Comparison of ENCODE assay signal across 30 mouse cellular contexts in the genomic region with DNA sequence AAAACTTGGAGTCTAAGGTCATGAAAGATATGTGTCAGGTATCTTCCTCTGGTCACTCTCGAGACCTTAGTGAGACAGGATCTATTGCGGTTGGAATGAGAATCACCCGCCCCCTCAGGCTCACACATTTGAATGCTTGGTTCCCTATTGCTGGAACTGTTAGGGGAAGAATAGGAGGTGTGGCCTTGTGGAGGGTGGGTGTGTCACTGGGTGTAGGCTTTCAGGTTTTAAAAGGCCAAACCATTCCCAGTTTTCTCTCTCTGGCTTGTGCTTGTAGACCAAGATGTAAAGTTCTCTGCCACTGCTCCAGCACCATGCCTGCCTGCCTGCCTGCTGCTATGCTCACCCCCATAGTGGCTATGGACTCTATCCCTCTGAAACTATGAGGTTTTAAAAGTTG. TPM values are rescaled to one million over a fixed set of nuclear protein-coding genes. Genes with fewer than 3 reads are reported as not detected.
"Had no signal": no experiment of that assay in that cellular context is flagged by ENCODE, and none has a peak within 500 bp of the region (broad histone marks: within the 10 kb centered on the region; RNA-seq: fewer than 3 reads in every experiment).

No protein-coding gene starts in this region.

- H3K27me3 ChIP-seq: limb, embryonic 12.5 days; limb, embryonic 15.5 days; liver, embryonic 15.5 days; midbrain, embryonic 15.5 days; neural tube, embryonic 12.5 days; neural tube, embryonic 15.5 days had no signal

- H3K27ac ChIP-seq: limb, embryonic 12.5 days; limb, embryonic 15.5 days; liver, embryonic 15.5 days; midbrain, embryonic 15.5 days; neural tube, embryonic 12.5 days; neural tube, embryonic 15.5 days; stomach, postnatal 0 days had no signal

- ATAC-seq: midbrain, embryonic 15.5 days had no signal

- H3K36me3 ChIP-seq: limb, embryonic 12.5 days; limb, embryonic 15.5 days; liver, embryonic 15.5 days; midbrain, embryonic 15.5 days; neural tube, embryonic 12.5 days; neural tube, embryonic 15.5 days had no signal

- H3K9ac ChIP-seq: limb, embryonic 12.5 days; limb, embryonic 15.5 days; liver, embryonic 15.5 days; midbrain, embryonic 15.5 days; neural tube, embryonic 12.5 days; neural tube, embryonic 15.5 days had no signal

- DNase-seq: kidney, postnatal 14 days; kidney, postnatal 4 days; left cerebral cortex, postnatal 4 days; lung, adult 2 months; lung, postnatal 14 days; lung, postnatal 4 days; right cerebral cortex, adult 18-20 months; right cerebral cortex, postnatal 14 days; right cerebral cortex, postnatal 4 days; thymus, adult 2 months; thymus, postnatal 14 days; thymus, postnatal 4 days had no signal

- H3K4me3 ChIP-seq: limb, embryonic 12.5 days; limb, embryonic 15.5 days; liver, embryonic 15.5 days; midbrain, embryonic 15.5 days; neural tube, embryonic 12.5 days; neural tube, embryonic 15.5 days had no signal

- H3K4me1 ChIP-seq: limb, embryonic 15.5 days; liver, embryonic 15.5 days; midbrain, embryonic 15.5 days; neural tube, embryonic 12.5 days; neural tube, embryonic 15.5 days had no signal

- H3K4me2 ChIP-seq: limb, embryonic 12.5 days; limb, embryonic 15.5 days; liver, embryonic 11.5 days; liver, embryonic 15.5 days; midbrain, embryonic 11.5 days; midbrain, embryonic 15.5 days; neural tube, embryonic 12.5 days; neural tube, embryonic 15.5 days had no signal

- H3K9me3 ChIP-seq: limb, embryonic 15.5 days; liver, embryonic 15.5 days; midbrain, embryonic 15.5 days; neural tube, embryonic 12.5 days; neural tube, embryonic 15.5 days had no signal

RNA-seq across cellular contexts. Expression of a gene that starts 8.5 kb away (rescaled TPM):
- total RNA-seq: layer of hippocampus, adult 18-20 months; layer of hippocampus, postnatal 14 days; left cerebral cortex, adult 8-10 months; left cerebral cortex, postnatal 14 days; left cerebral cortex, postnatal 4 days; megakaryocyte progenitor cell, adult 5-6 weeks; megakaryocyte-erythroid progenitor cell, adult 5-6 weeks had no signal
- polyA plus RNA-seq: kidney, embryonic 16.5 days; limb, embryonic 12.5 days; limb, embryonic 15.5 days; liver, embryonic 11.5 days; liver, embryonic 15.5 days; lung, adult 2 months; lung, embryonic 16.5 days; midbrain, embryonic 11.5 days; midbrain, embryonic 15.5 days; neural tube, embryonic 12.5 days; neural tube, embryonic 15.5 days; stomach, embryonic 14.5 days; stomach, postnatal 0 days had no signal

RNA-seq across cellular contexts. Expression of a gene that starts 42.5 kb away (rescaled TPM):
- total RNA-seq: layer of hippocampus, adult 18-20 months; layer of hippocampus, postnatal 14 days; left cerebral cortex, adult 8-10 months; left cerebral cortex, postnatal 14 days; left cerebral cortex, postnatal 4 days; megakaryocyte progenitor cell, adult 5-6 weeks; megakaryocyte-erythroid progenitor cell, adult 5-6 weeks had no signal
- polyA plus RNA-seq: kidney, embryonic 16.5 days; limb, embryonic 12.5 days; limb, embryonic 15.5 days; liver, embryonic 11.5 days; liver, embryonic 15.5 days; lung, adult 2 months; lung, embryonic 16.5 days; midbrain, embryonic 11.5 days; midbrain, embryonic 15.5 days; neural tube, embryonic 12.5 days; neural tube, embryonic 15.5 days; stomach, embryonic 14.5 days; stomach, postnatal 0 days; thymus, adult 2 months had no signal
